Mouse (Mus musculus) testis, adult 2 months (tissue): ENCODE data around the gene Tmem108. TPM values are rescaled to one million over a fixed set of nuclear protein-coding genes. Genes with fewer than 3 reads are reported as not detected.

ENCODE experiments used
- H3K27ac ChIP-seq: fragments of 200-500 bp; 2 replicates; pipeline ENCODE4 v1.5.1; 2012; ENCODE audit warnings: low read depth, low read length; ENCODE audit not compliant: control insufficient read depth, insufficient read depth
- H3K27me3 ChIP-seq: fragments of 200-500 bp; 2 replicates; pipeline ENCODE4 v1.6.1; 2012; ENCODE audit warnings: mild to moderate bottlenecking, low read length, moderate library complexity; ENCODE audit not compliant: control insufficient read depth, insufficient read depth
- H3K36me3 ChIP-seq: fragments of 200-500 bp; 2 replicates; pipeline ENCODE4 v1.6.1; 2012; ENCODE audit warnings: mild to moderate bottlenecking, low read length; ENCODE audit not compliant: control insufficient read depth, insufficient read depth
- H3K4me1 ChIP-seq: fragments of 200-500 bp; 2 replicates; pipeline ENCODE4 v1.6.1; 2012; ENCODE audit warnings: low read length; ENCODE audit not compliant: control insufficient read depth, insufficient read depth
- H3K4me3 ChIP-seq: fragments of 200-500 bp; 2 replicates; pipeline ENCODE4 v1.5.1; 2012; ENCODE audit warnings: low read depth, mild to moderate bottlenecking, low read length, moderate library complexity, mixed read lengths; ENCODE audit not compliant: control insufficient read depth
- CTCF ChIP-seq: fragments of 200-500 bp; IDR thresholded peaks from 2 replicates; pipeline ENCODE4 v1.5.1; 2012; ENCODE audit warnings: low read depth, mild to moderate bottlenecking, inconsistent platforms, low read length, moderate library complexity; ENCODE audit not compliant: control insufficient read depth, insufficient read depth, insufficient replicate concordance
- POLR2A ChIP-seq: fragments of 200-500 bp; IDR thresholded peaks from 2 replicates; pipeline ENCODE4 v1.6.1; 2012; ENCODE audit warnings: low read depth, mild to moderate bottlenecking, inconsistent platforms, low read length, moderate library complexity; ENCODE audit not compliant: control insufficient read depth
- polyA plus RNA-seq: library from polyadenylated mRNA; depleted of rRNA; stranded (reverse); fragments of >200 nt; gene quantifications from 2 replicates; pipeline ENCODE4 v1.2.3, GENCODE M21; 2012

The Tmem108 gene
- polyA plus RNA-seq, 1 experiment: 4.7 TPM

- H3K27me3 ChIP-seq: no peaks in the 10 kb centered on the region
- no peak overlapping the region for H3K4me3 ChIP-seq
These were observed 237.0 kb downstream of the Tmem108 start for GRCm38 (mm10) chr9:103524600-103524999.

DNA sequence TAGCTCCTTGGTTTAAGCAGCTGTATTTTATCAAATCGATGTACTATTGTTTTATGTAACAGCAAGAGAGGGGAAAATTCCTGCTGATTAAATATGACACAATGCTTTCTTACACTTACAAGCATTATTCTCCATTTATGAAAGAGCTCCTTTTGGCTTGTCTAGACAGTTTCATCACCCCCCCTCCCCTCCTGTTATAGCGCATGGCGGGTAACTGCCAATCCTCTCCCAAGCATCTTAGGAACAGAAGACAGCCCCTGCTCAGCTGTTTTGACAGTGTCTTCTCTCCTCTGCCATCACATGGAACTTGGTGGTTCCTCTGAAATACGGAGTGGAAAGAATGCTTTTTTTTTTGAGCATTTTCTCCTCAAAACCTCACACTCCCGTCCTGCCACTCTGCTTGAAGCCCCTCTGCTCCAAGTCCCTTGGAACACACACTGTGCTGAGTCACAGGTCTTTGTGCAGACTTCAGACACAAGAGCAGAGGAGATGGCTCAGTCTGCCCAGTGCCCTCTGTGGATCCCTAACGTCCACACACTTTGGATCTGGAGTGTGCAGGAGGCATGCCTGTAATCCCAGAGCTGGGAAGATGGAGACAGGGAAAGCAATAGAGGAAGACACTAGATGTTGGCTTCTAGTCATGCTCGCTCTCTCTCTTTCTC is 237.8 kb downstream of the Tmem108 start:
- Histone ChIP-seq H3K27ac (no peak overlapping the region), H3K27me3 (no peaks in the 10 kb centered on the region), H3K4me1 (no peaks in the 10 kb centered on the region), H3K36me3 (no peaks in the 10 kb centered on the region), H3K4me3 (no peak overlapping the region)
- TF ChIP-seq POLR2A: no peak
- no peak for TF ChIP-seq CTCF

More at GRCm38 (mm10) chr9:103524600-103524999, 237.0 kb downstream of the Tmem108 start:
- H3K27ac ChIP-seq: no peak overlapping the region
- TF ChIP-seq POLR2A: no peak
- no peak for TF ChIP-seq CTCF
- no peaks in the 10 kb centered on the region for H3K36me3 ChIP-seq
- H3K4me1 ChIP-seq: no peaks in the 10 kb centered on the region

- Histone ChIP-seq H3K27ac (no peak overlapping the region), H3K4me1 (no peaks in the 10 kb centered on the region), H3K4me3 (no peak overlapping the region), H3K36me3 (no peaks in the 10 kb centered on the region), H3K27me3 (no peaks in the 10 kb centered on the region)
- TF ChIP-seq POLR2A (no peak), CTCF (no peak)
These were observed 238.6 kb downstream of the Tmem108 start for GRCm38 (mm10) chr9:103523008-103523407.

GRCm38 (mm10) chr9:103513884-103514283 is 247.8 kb downstream of the Tmem108 start:
- no peak for TF ChIP-seq CTCF
- no peak for TF ChIP-seq POLR2A
- H3K27ac ChIP-seq: no peak overlapping the region
- H3K27me3 ChIP-seq: no peaks in the 10 kb centered on the region
- H3K4me1 ChIP-seq: no peaks in the 10 kb centered on the region
- H3K36me3 ChIP-seq: no peaks in the 10 kb centered on the region
- no peak overlapping the region for H3K4me3 ChIP-seq

- no peak overlapping the region for H3K4me3 ChIP-seq
- no peaks in the 10 kb centered on the region for H3K27me3 ChIP-seq
- no peaks in the 10 kb centered on the region for H3K36me3 ChIP-seq
- H3K27ac ChIP-seq: no peak overlapping the region
- TF ChIP-seq POLR2A (no peak), CTCF (no peak)
- no peaks in the 10 kb centered on the region for H3K4me1 ChIP-seq
These were observed 249.4 kb downstream of the Tmem108 start for GRCm38 (mm10) chr9:103512257-103512656.

GRCm38 (mm10) chr9:103506968-103507584 is 254.6 kb downstream of the Tmem108 start:
- H3K4me3 ChIP-seq: no peak overlapping the region
- no peaks in the 10 kb centered on the region for H3K27me3 ChIP-seq
- TF ChIP-seq POLR2A (no peak), CTCF (no peak)
- H3K27ac ChIP-seq: no peak overlapping the region
- no peaks in the 10 kb centered on the region; the same call in 1 of the 2 replicates for H3K4me1 ChIP-seq
- no peaks in the 10 kb centered on the region for H3K36me3 ChIP-seq

- TF ChIP-seq POLR2A (no peak), CTCF (no peak)
- Histone ChIP-seq H3K27me3 (no peaks in the 10 kb centered on the region), H3K36me3 (no peaks in the 10 kb centered on the region), H3K4me3 (no peak overlapping the region), H3K27ac (no peak overlapping the region), H3K4me1 (no peaks in the 10 kb centered on the region; the same call in none of the 2 replicates)
These were observed 256.6 kb downstream of the Tmem108 start for GRCm38 (mm10) chr9:103505067-103505466.

- Histone ChIP-seq H3K27ac (no peak overlapping the region), H3K4me1 (no peaks in the 10 kb centered on the region; the same call in none of the 2 replicates), H3K4me3 (no peak overlapping the region), H3K27me3 (no peaks in the 10 kb centered on the region), H3K36me3 (no peaks in the 10 kb centered on the region)
- TF ChIP-seq POLR2A (no peak), CTCF (no peak)
These were observed 257.0 kb downstream of the Tmem108 start for GRCm38 (mm10) chr9:103504646-103505045.
